In the genomic region with DNA sequence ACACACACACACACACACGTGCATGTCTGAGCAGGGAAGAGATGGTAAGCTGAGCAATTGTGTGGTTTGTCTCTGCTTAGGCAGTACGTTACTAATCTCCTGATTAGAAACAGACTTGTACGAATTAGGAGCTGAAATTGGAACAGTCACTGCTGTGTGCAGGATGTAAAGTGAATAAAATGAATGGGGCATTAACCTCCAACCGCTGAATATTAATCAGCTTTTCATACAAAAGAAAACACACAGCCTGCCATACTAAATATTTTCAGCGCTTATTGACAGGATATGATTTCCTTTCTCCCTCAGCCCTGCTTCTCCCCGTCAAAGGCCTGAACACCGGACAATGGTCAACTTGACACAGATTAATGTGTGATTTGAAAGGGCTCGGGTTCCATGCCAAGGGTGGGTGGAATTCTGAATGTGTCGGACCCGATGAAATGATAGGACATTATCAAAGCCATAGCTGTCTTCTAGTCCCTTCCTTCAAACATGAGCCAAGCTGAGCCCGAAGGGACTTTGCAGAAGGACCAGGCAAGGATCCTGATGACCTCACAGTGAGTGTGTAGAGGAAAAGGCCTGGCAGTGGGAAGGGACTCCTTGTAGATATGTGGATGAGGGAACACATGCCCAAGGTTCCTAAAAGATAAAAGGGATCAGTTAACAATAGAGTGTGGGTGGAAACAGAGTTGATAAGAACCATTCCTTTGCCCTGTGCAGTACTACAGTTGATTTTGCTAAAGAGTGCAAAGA, we compare ENCODE assay signal across 15 mouse cellular contexts.
DNase-seq lines count a peak whose midpoint lies in the region; ATAC-seq and TF ChIP-seq lines count a peak whose summit lies in the region.
"Had no signal": no experiment of that assay in that cellular context is flagged by ENCODE, and none has a peak within 500 bp of the region (broad histone marks: within the 10 kb centered on the region; RNA-seq: fewer than 3 reads in every experiment).

No protein-coding gene starts in this region.

- no peak for DNase-seq in midbrain, embryonic 10.5 days (ENCODE audit: low spot score)
- no peak for DNase-seq in forebrain, embryonic 11.5 days (ENCODE audit: low spot score)
- peak; percentile 21 for DNase-seq in midbrain, postnatal 0 days (ENCODE audit: low spot score)
- DNase-seq in cerebellum, adult 9-11 months: no peak
- DNase-seq in ovary, adult 18-20 months (ENCODE audit: low spot score): no peak
- DNase-seq in layer of hippocampus, postnatal 25 days (ENCODE audit: extremely low spot score in 1 of 2, low spot score in 1 of 2): no peak
- DNase-seq: adrenal gland, postnatal 25 days; cerebellum, adult 11-12 months; kidney, postnatal 10 days; right cerebral cortex, postnatal 4 days had no signal

- H3K4me2 ChIP-seq in midbrain, embryonic 16.5 days (ENCODE audit: low read length): no peak overlapping the region
- H3K4me2 ChIP-seq in forebrain, embryonic 11.5 days (ENCODE audit: low read depth, low read length, severe bottlenecking): no peak overlapping the region
- H3K4me2 ChIP-seq in hindbrain, embryonic 15.5 days: no peak overlapping the region
- no peak overlapping the region for H3K4me2 ChIP-seq in midbrain, postnatal 0 days (ENCODE audit: low read depth, low read length, poor library complexity, severe bottlenecking)
- H3K4me2 ChIP-seq: embryonic facial prominence, embryonic 15.5 days; heart, embryonic 13.5 days had no signal

- WGBS in midbrain, embryonic 10.5 days: 73% methylated on average over 11 of the region's 11 CpGs
- 19% methylated on average over 11 of the region's 11 CpGs for WGBS in midbrain, embryonic 16.5 days
- 50% methylated on average over 11 of the region's 11 CpGs for WGBS in forebrain, embryonic 11.5 days
- 20% methylated on average over 11 of the region's 11 CpGs for WGBS in hindbrain, embryonic 15.5 days
- 18% methylated on average over 11 of the region's 11 CpGs for WGBS in midbrain, postnatal 0 days

- no peaks in the 10 kb centered on the region for H3K9me3 ChIP-seq in midbrain, embryonic 10.5 days (replicated peaks)
- no peaks in the 10 kb centered on the region for H3K9me3 ChIP-seq in midbrain, embryonic 16.5 days (replicated peaks; ENCODE audit: control insufficient read depth, low read length, poor library complexity, severe bottlenecking)
- H3K9me3 ChIP-seq in forebrain, embryonic 11.5 days (ENCODE audit: control insufficient read depth, low read length): no peaks in the 10 kb centered on the region
- no peaks in the 10 kb centered on the region for H3K9me3 ChIP-seq in hindbrain, embryonic 15.5 days
- H3K9me3 ChIP-seq in midbrain, postnatal 0 days (ENCODE audit: low read length): no peaks in the 10 kb centered on the region
- H3K9me3 ChIP-seq: embryonic facial prominence, embryonic 15.5 days; heart, embryonic 13.5 days had no signal

- no peaks in the 10 kb centered on the region for H3K36me3 ChIP-seq in midbrain, embryonic 10.5 days
- no peaks in the 10 kb centered on the region for H3K36me3 ChIP-seq in midbrain, embryonic 16.5 days (ENCODE audit: control insufficient read depth, insufficient read depth, low read length)
- H3K36me3 ChIP-seq in forebrain, embryonic 11.5 days (ENCODE audit: control insufficient read depth, insufficient read depth, low read length): no peaks in the 10 kb centered on the region
- H3K36me3 ChIP-seq in hindbrain, embryonic 15.5 days: no peaks in the 10 kb centered on the region
- no peaks in the 10 kb centered on the region for H3K36me3 ChIP-seq in midbrain, postnatal 0 days (ENCODE audit: insufficient read depth, low read length)
- H3K36me3 ChIP-seq: embryonic facial prominence, embryonic 15.5 days; heart, embryonic 13.5 days had no signal

- no peak overlapping the region for H3K9ac ChIP-seq in midbrain, embryonic 16.5 days (ENCODE audit: low read depth, low read length)
- no peak overlapping the region for H3K9ac ChIP-seq in forebrain, embryonic 11.5 days (ENCODE audit: low read length)
- H3K9ac ChIP-seq in hindbrain, embryonic 15.5 days: no peak overlapping the region
- H3K9ac ChIP-seq in midbrain, postnatal 0 days (replicated peaks; ENCODE audit: low read length, poor library complexity, severe bottlenecking): no peak overlapping the region
- H3K9ac ChIP-seq: embryonic facial prominence, embryonic 15.5 days; heart, embryonic 13.5 days; liver, embryonic 14.5 days had no signal

- H3K4me1 ChIP-seq in midbrain, embryonic 10.5 days: peaks cover 10% of the 10 kb centered on the region
- H3K4me1 ChIP-seq in midbrain, embryonic 16.5 days (ENCODE audit: control insufficient read depth, insufficient read depth, low read length): peaks cover 4% of the 10 kb centered on the region
- H3K4me1 ChIP-seq in forebrain, embryonic 11.5 days (replicated peaks; ENCODE audit: control insufficient read depth, insufficient read depth, low read length): 0 out of 2 replicates have a peak, but pooled peaks cover 3% of the 10 kb centered on the region
- H3K4me1 ChIP-seq in hindbrain, embryonic 15.5 days (replicated peaks): no peaks in the 10 kb centered on the region; the same call in 1 of the 2 replicates
- H3K4me1 ChIP-seq in midbrain, postnatal 0 days (ENCODE audit: insufficient read depth, low read length): no peaks in the 10 kb centered on the region

- ATAC-seq in midbrain, embryonic 16.5 days: no peak
- ATAC-seq in forebrain, embryonic 11.5 days (replicated peaks; ENCODE audit: low FRiP score): peak; percentile 66; the same call in 1 of the 2 replicates
- no peak; the same call in 1 of the 2 replicates for ATAC-seq in hindbrain, embryonic 15.5 days (ENCODE audit: low FRiP score, low read depth)
- ATAC-seq in midbrain, postnatal 0 days (ENCODE audit: low FRiP score): no peak

- no peaks in the 10 kb centered on the region for H3K27me3 ChIP-seq in midbrain, embryonic 10.5 days (ENCODE audit: low read depth, poor library complexity, severe bottlenecking)
- no peaks in the 10 kb centered on the region; the same call in 1 of the 2 replicates for H3K27me3 ChIP-seq in midbrain, embryonic 16.5 days (ENCODE audit: control insufficient read depth, insufficient read depth, low read depth, low read length)
- no peaks in the 10 kb centered on the region for H3K27me3 ChIP-seq in forebrain, embryonic 11.5 days (ENCODE audit: control insufficient read depth, insufficient read depth, low read length)
- no peaks in the 10 kb centered on the region for H3K27me3 ChIP-seq in hindbrain, embryonic 15.5 days
- H3K27me3 ChIP-seq in midbrain, postnatal 0 days (ENCODE audit: insufficient read depth, low read length): no peaks in the 10 kb centered on the region
- H3K27me3 ChIP-seq: embryonic facial prominence, embryonic 15.5 days; heart, embryonic 13.5 days had no signal

- peak overlapping the region; percentile 5; the same call in 1 of the 2 replicates for H3K27ac ChIP-seq in midbrain, embryonic 10.5 days (replicated peaks)
- H3K27ac ChIP-seq in midbrain, embryonic 16.5 days (ENCODE audit: low read length): no peak overlapping the region
- 0 out of 2 replicates have a peak overlapping the region, but pooled peaks have one; percentile 2 for H3K27ac ChIP-seq in forebrain, embryonic 11.5 days (ENCODE audit: low read depth, low read length)
- 0 out of 2 replicates have a peak overlapping the region, but pooled peaks have one; percentile 30 for H3K27ac ChIP-seq in hindbrain, embryonic 15.5 days (replicated peaks)
- no peak overlapping the region for H3K27ac ChIP-seq in midbrain, postnatal 0 days (ENCODE audit: low read depth, low read length)
- H3K27ac ChIP-seq: embryonic facial prominence, embryonic 15.5 days; heart, embryonic 13.5 days; liver, embryonic 14.5 days had no signal

- no peak overlapping the region for H3K4me3 ChIP-seq in midbrain, embryonic 10.5 days
- no peak overlapping the region for H3K4me3 ChIP-seq in midbrain, embryonic 16.5 days (ENCODE audit: low read depth, low read length)
- H3K4me3 ChIP-seq in forebrain, embryonic 11.5 days (ENCODE audit: low read depth, low read length): no peak overlapping the region
- H3K4me3 ChIP-seq in hindbrain, embryonic 15.5 days: no peak overlapping the region
- no peak overlapping the region for H3K4me3 ChIP-seq in midbrain, postnatal 0 days (ENCODE audit: low read depth, low read length)
- H3K4me3 ChIP-seq: embryonic facial prominence, embryonic 15.5 days; heart, embryonic 13.5 days had no signal

- TF ChIP-seq CTCF in midbrain, postnatal 0 days (IDR thresholded peaks at IDR 0.05): no peak

Comparison
In these comparisons a context has a peak if more than half of its experiments do, and no peak if none do; other contexts are left out.
1. H3K27ac ChIP-seq: peak in midbrain, embryonic 10.5 days (single experiment), forebrain, embryonic 11.5 days (single experiment) and hindbrain, embryonic 15.5 days (single experiment); none in midbrain, embryonic 16.5 days (single experiment) and midbrain, postnatal 0 days (single experiment).